Mouse (Mus musculus): ENCODE results near the gene 4921524J17Rik. TPM values are rescaled to one million over a fixed set of nuclear protein-coding genes. Genes with fewer than 3 reads are reported as not detected.

The 4921524J17Rik gene
- polyA plus RNA-seq (2015; fragmentation: Nextera tagmentation; extraction: Ambion mirVana) = 36.5 and 39.0 TPM in 2 replicates

- WGBS = under 1% methylated on average over 67 of the region's 85 CpGs
- Histone ChIP-seq H3K4me1 (replicated peaks) (peaks cover 13% of the 10 kb centered on the region; the same call in 1 of the 2 replicates), H3K27ac (peak within 1 kb of the TSS; percentile 97), H3K9me3 (no peaks in the 10 kb centered on the region), H3K9ac (peak within 1 kb of the TSS; percentile 92), H3K4me2 (replicated peaks) (peak within 1 kb of the TSS; percentile 62), H3K36me3 (no peaks in the 10 kb centered on the region), H3K27me3 (replicated peaks) (no peaks in the 10 kb centered on the region), H3K4me3 (replicated peaks) (peak within 1 kb of the TSS; percentile 85)
- peak; percentile 99 for ATAC-seq
These were observed at the start of gene 4921524J17Rik for GRCm38 (mm10) chr8:85432168-85433016. Gene 4921524J17Rik, minus strand, starts transcription at chr8:85432833.

- no peaks in the 10 kb centered on the region for H3K36me3 ChIP-seq
- H3K4me2 ChIP-seq (replicated peaks) = no peak overlapping the region
- no peaks in the 10 kb centered on the region for H3K9me3 ChIP-seq
- 60% methylated on average over 6 of the region's 6 CpGs for WGBS
- no peak for ATAC-seq
- no peak overlapping the region for H3K9ac ChIP-seq
- no peak overlapping the region for H3K27ac ChIP-seq
- no peaks in the 10 kb centered on the region for H3K27me3 ChIP-seq (replicated peaks)
- no peak overlapping the region for H3K4me3 ChIP-seq (replicated peaks)
- H3K4me1 ChIP-seq (replicated peaks) = no peaks in the 10 kb centered on the region
These were observed 49.8 kb upstream of the 4921524J17Rik start for GRCm38 (mm10) chr8:85482427-85482826.

- Histone ChIP-seq H3K9ac (no peak overlapping the region), H3K4me3 (replicated peaks) (no peak overlapping the region), H3K9me3 (no peaks in the 10 kb centered on the region), H3K27ac (no peak overlapping the region), H3K4me2 (replicated peaks) (peak overlapping the region; percentile 43), H3K4me1 (replicated peaks) (no peaks in the 10 kb centered on the region), H3K36me3 (no peaks in the 10 kb centered on the region), H3K27me3 (replicated peaks) (no peaks in the 10 kb centered on the region)
- ATAC-seq = peak; percentile 56; the same call in 1 of the 2 replicates
- 39% methylated on average over 10 of the region's 10 CpGs for WGBS
These were observed 49.3 kb upstream of the 4921524J17Rik start for GRCm38 (mm10) chr8:85481900-85482299.

GRCm38 (mm10) chr8:85479710-85480109, 47.1 kb upstream of the 4921524J17Rik start:
- H3K4me2 ChIP-seq (replicated peaks) = no peak overlapping the region
- 82% methylated on average over 2 of the region's 2 CpGs for WGBS
- H3K4me3 ChIP-seq (replicated peaks) = no peak overlapping the region
- no peak overlapping the region for H3K9ac ChIP-seq
- H3K36me3 ChIP-seq = no peaks in the 10 kb centered on the region
- no peaks in the 10 kb centered on the region for H3K9me3 ChIP-seq
- H3K27me3 ChIP-seq (replicated peaks) = no peaks in the 10 kb centered on the region
- ATAC-seq = no peak
- no peak overlapping the region for H3K27ac ChIP-seq
- H3K4me1 ChIP-seq (replicated peaks) = no peaks in the 10 kb centered on the region

GRCm38 (mm10) chr8:85478397-85478796, 45.8 kb upstream of the 4921524J17Rik start:
- no peak for ATAC-seq
- Histone ChIP-seq H3K36me3 (no peaks in the 10 kb centered on the region), H3K4me1 (replicated peaks) (no peaks in the 10 kb centered on the region), H3K27me3 (replicated peaks) (no peaks in the 10 kb centered on the region), H3K4me2 (replicated peaks) (no peak overlapping the region), H3K27ac (no peak overlapping the region), H3K4me3 (replicated peaks) (no peak overlapping the region), H3K9me3 (no peaks in the 10 kb centered on the region), H3K9ac (no peak overlapping the region)
- 72% methylated on average over 2 of the region's 2 CpGs for WGBS

GRCm38 (mm10) chr8:85476970-85477545, 44.4 kb upstream of the 4921524J17Rik start:
- no peaks in the 10 kb centered on the region for H3K9me3 ChIP-seq
- ATAC-seq = no peak
- no peaks in the 10 kb centered on the region for H3K36me3 ChIP-seq
- no peaks in the 10 kb centered on the region for H3K4me1 ChIP-seq (replicated peaks)
- no peak overlapping the region for H3K9ac ChIP-seq
- H3K27me3 ChIP-seq (replicated peaks) = no peaks in the 10 kb centered on the region
- no peak overlapping the region for H3K27ac ChIP-seq
- H3K4me3 ChIP-seq (replicated peaks) = no peak overlapping the region
- H3K4me2 ChIP-seq (replicated peaks) = no peak overlapping the region
- WGBS = 53% methylated on average over 4 of the region's 4 CpGs

GRCm38 (mm10) chr8:85474924-85475323, 42.3 kb upstream of the 4921524J17Rik start:
- Histone ChIP-seq H3K4me2 (replicated peaks) (no peak overlapping the region), H3K36me3 (no peaks in the 10 kb centered on the region), H3K4me1 (replicated peaks) (no peaks in the 10 kb centered on the region), H3K9me3 (no peaks in the 10 kb centered on the region), H3K27ac (no peak overlapping the region), H3K4me3 (replicated peaks) (no peak overlapping the region), H3K27me3 (replicated peaks) (no peaks in the 10 kb centered on the region), H3K9ac (no peak overlapping the region)
- WGBS = 75% methylated on average over 3 of the region's 3 CpGs
- no peak for ATAC-seq

GRCm38 (mm10) chr8:85473246-85473645, 40.6 kb upstream of the 4921524J17Rik start:
- Histone ChIP-seq H3K9me3 (no peaks in the 10 kb centered on the region), H3K36me3 (no peaks in the 10 kb centered on the region), H3K4me1 (replicated peaks) (no peaks in the 10 kb centered on the region), H3K4me2 (replicated peaks) (no peak overlapping the region), H3K9ac (no peak overlapping the region), H3K4me3 (replicated peaks) (no peak overlapping the region), H3K27ac (no peak overlapping the region), H3K27me3 (replicated peaks) (no peaks in the 10 kb centered on the region)
- 69% methylated on average over 4 of the region's 4 CpGs for WGBS
- no peak for ATAC-seq

- 72% methylated on average over 6 of the region's 6 CpGs for WGBS
These were observed 40.2 kb upstream of the 4921524J17Rik start for GRCm38 (mm10) chr8:85472800-85473199.

GRCm38 (mm10) chr8:85470753-85471152, 38.1 kb upstream of the 4921524J17Rik start:
- Histone ChIP-seq H3K9me3 (no peaks in the 10 kb centered on the region), H3K27ac (no peak overlapping the region), H3K36me3 (no peaks in the 10 kb centered on the region), H3K9ac (no peak overlapping the region), H3K4me1 (replicated peaks) (no peaks in the 10 kb centered on the region), H3K4me3 (replicated peaks) (no peak overlapping the region), H3K4me2 (replicated peaks) (no peak overlapping the region), H3K27me3 (replicated peaks) (no peaks in the 10 kb centered on the region)
- ATAC-seq = no peak
- WGBS = 83% methylated on average over 8 of the region's 8 CpGs

More at GRCm38 (mm10) chr8:85472800-85473199, 40.2 kb upstream of the 4921524J17Rik start:
- H3K9me3 ChIP-seq = no peaks in the 10 kb centered on the region
- no peak overlapping the region for H3K27ac ChIP-seq
- no peaks in the 10 kb centered on the region for H3K27me3 ChIP-seq (replicated peaks)
- no peak overlapping the region for H3K4me2 ChIP-seq (replicated peaks)
- H3K4me1 ChIP-seq (replicated peaks) = no peaks in the 10 kb centered on the region
- no peaks in the 10 kb centered on the region for H3K36me3 ChIP-seq
- no peak for ATAC-seq
- H3K4me3 ChIP-seq (replicated peaks) = no peak overlapping the region
- H3K9ac ChIP-seq = no peak overlapping the region

GRCm38 (mm10) chr8:85466056-85466455, 33.4 kb upstream of the 4921524J17Rik start:
- Histone ChIP-seq H3K4me3 (replicated peaks) (no peak overlapping the region), H3K9me3 (no peaks in the 10 kb centered on the region), H3K4me2 (replicated peaks) (no peak overlapping the region), H3K4me1 (replicated peaks) (0 out of 2 replicates have a peak, but pooled peaks cover 2% of the 10 kb centered on the region), H3K27me3 (replicated peaks) (no peaks in the 10 kb centered on the region), H3K36me3 (no peaks in the 10 kb centered on the region), H3K9ac (no peak overlapping the region), H3K27ac (no peak overlapping the region)
- 85% methylated on average over 4 of the region's 4 CpGs for WGBS
- ATAC-seq = no peak

GRCm38 (mm10) chr8:85464316-85464715, 31.7 kb upstream of the 4921524J17Rik start:
- H3K9ac ChIP-seq = no peak overlapping the region
- 0 out of 2 replicates have a peak, but pooled peaks cover 2% of the 10 kb centered on the region for H3K4me1 ChIP-seq (replicated peaks)
- no peak for ATAC-seq
- H3K4me3 ChIP-seq (replicated peaks) = no peak overlapping the region
- no peaks in the 10 kb centered on the region for H3K36me3 ChIP-seq
- no peaks in the 10 kb centered on the region for H3K27me3 ChIP-seq (replicated peaks)
- no peak overlapping the region for H3K27ac ChIP-seq
- no peaks in the 10 kb centered on the region for H3K9me3 ChIP-seq
- no peak overlapping the region for H3K4me2 ChIP-seq (replicated peaks)

Data from intestine, embryonic 15.5 days (tissue).